Mouse (Mus musculus): Measurements from ENCODE around the gene Slc6a12.

Slc6a12 gene

DNA sequence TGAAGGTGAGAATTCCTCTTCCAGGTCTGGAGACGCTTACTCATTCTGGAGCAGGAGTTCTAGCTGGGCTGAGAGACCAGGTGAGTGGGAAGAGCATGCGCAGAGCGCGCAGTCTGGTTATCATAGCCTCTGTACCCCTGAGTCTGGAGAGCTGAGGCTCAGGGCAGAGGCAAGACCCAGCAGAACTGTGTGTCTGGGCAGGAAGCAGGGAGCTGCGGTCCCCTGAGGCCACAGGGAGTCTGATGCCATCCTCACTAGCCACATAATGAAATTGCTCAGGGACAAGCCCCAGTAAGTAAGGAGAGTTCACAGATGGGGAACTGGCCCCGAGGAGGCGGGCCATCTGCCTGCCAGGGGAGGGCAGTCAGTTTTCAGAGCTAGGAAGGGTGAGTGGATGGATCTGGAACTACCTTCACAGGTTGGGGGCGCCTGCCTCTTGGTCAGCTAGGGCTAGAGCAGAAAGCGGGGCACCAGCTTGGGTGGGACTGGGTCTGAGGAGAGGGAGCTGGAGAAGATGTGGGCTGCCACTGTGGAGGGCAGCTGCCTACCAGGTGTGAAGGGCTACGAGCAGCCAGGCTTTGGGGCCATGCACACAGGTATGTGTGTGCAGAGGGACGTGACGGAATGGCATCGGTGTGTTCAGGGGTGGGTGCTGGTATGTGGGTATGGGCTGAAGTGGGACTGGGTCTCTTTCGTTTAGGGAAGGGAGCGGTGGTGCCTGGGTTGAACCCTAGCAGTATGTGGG is at the start of gene Slc6a12:
Gene Slc6a12, plus strand, starts transcription at position 51 of the 745 bp plus-strand sequence.
- peak in 1 of 2 experiments; percentile 22 for DNase-seq (ENCODE audit: low spot score in 2 of 2)

GRCm38 (mm10) chr6:121299317-121299716 is 43.6 kb upstream of the Slc6a12 start:
- no peak for DNase-seq (ENCODE audit: low spot score in 2 of 2)

GRCm38 (mm10) chr6:121299954-121300353 is 42.9 kb upstream of the Slc6a12 start, which contains the start of gene Slc6a13:
Gene Slc6a13, plus strand, starts transcription at chr6:121300227.
- no peak for DNase-seq (ENCODE audit: low spot score in 2 of 2)

DNA sequence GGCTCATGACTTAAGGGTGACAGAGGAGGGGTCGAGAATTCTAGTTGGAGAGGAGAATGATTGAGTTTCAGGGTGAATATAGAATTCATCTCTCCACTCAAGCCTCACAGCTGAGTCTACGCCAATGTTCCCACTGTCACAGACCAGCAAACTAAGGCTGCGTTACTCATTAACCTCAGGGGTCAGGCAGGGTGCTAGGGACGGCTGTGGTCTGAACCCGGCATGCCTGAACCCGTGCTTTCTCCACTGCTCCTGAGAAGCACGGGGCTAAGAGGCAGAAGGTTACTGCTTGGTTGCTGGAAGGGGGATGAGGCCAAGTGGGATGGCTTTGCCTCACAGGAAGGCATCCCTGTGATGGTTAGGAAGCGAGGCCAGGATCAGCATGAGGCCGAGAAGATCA is 42.4 kb upstream of the Slc6a12 start:
- DNase-seq (ENCODE audit: low spot score in 2 of 2), result no peak

DNA sequence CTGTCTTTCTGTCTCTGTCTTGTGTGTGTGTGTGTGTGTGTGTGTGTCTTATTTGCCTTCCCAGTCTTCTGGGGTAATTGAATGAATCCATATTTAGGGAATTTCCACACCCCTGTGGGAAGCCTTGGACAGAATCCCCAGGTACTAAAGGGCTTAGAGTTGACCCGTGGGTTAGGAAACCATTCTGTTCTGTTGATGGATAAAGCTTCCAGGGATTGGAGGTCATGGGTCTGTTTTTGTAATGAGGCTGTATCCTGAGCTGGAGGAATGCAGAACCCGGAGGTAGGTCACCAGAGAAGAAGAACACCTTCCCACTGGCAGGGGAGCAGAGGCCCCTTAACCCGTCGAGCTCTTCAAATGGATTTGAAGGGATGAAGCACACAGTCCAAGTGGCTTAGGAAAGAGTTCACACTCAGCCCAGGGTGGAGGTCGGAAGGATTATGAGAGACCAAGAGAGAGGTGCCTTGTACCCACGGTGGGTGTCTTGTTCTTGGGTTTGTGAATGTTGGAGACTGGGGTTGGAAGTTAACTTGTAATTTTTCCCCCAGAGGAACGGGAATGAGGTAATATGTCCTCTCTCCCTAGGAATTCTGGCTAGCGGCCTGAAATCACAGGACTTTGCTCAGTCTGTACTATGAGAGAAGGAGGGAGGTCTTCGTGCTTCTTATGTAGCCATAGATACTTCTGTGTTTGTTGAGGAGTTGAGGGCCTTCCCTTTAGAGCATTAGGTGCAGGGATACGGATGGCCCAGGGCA is 39.2 kb upstream of the Slc6a12 start:
- no peak for DNase-seq (ENCODE audit: low spot score in 2 of 2)

DNA sequence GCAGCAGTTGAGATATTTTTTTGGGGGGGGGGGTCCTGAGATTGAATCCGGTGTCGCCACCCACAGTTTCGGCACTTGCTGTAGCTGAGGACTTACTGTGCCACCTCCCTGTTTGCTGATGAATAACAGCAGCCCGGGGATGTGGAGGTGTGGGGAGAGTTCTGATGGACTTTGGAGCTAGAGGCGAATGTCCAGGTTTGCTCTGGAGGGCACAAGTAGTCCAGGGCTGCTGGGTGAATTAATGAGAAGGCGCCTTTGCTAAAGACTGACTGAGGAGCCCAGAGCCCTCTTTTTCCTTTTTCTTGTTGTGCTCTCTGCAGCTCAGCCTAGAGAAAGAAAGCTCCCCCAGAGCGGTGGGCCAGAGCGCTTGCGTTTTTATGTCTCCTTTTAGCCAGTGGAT is 38.2 kb upstream of the Slc6a12 start:
- no peak for DNase-seq (ENCODE audit: low spot score in 2 of 2)

DNA sequence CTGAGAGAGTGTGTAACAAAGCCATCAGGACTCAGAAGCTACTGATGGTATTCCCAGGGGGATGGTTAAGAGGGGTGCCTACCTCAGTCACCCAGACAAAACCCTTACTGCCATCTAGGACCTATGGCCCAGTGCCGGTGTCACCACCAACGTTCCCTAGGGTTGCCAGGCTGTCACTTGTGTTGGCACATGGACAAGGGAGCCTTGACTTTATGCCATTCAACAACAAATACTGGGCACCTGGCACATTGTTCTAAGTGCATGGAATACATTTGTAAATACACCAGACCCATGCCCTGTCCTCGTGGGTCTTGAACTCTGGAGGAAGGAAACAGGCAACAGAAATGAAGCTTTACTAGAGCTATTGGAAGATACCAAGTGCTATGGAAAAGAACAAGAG is 37.3 kb upstream of the Slc6a12 start:
- no peak for DNase-seq (ENCODE audit: low spot score in 2 of 2)

- DNase-seq (ENCODE audit: low spot score in 2 of 2), result no peak
These were observed 31.9 kb upstream of the Slc6a12 start for GRCm38 (mm10) chr6:121310984-121311383.

- DNase-seq (ENCODE audit: low spot score in 2 of 2), result no peak
These were observed 23.8 kb upstream of the Slc6a12 start for GRCm38 (mm10) chr6:121319099-121319498.

DNA sequence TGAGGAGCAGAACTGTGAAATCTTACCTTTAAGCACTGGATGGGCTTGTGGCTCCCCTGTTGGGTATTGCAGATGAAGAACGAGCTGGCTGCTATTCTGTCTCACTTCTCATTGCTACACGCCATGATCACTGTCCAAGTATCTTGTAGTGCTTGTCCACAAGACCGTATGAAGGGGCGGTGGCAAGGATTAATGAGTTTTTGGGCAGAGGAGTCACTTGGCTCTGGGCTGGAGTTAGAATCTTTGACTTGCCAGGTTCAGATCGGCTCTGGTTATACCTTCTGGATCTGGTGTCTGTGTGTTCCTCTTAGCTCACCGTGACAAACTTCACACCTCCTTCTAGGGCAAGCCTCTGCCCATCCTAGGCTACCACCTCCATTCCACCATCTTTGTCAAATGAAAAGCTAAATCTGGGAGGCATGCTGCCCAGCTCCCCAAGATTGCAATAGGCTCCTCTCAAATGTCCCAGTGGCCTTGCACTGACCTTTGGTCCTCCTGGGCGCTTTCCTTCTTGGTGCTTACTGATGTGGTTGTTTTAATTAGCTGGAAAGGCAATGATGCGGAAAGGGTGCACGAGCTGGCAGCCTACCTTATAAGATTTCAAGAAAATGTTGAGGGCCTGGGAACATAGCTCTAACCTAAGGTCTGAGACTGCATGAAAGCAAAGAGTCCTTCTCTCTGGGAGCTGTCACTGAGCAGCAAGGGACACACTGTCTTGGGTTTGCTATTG is 20.3 kb upstream of the Slc6a12 start:
- DNase-seq (ENCODE audit: low spot score in 2 of 2), result no peak

GRCm38 (mm10) chr6:121325298-121325697 is 17.6 kb upstream of the Slc6a12 start:
- DNase-seq (ENCODE audit: low spot score in 2 of 2), result no peak

GRCm38 (mm10) chr6:121325740-121326139 is 17.1 kb upstream of the Slc6a12 start:
- no peak for DNase-seq (ENCODE audit: low spot score in 2 of 2)

DNA sequence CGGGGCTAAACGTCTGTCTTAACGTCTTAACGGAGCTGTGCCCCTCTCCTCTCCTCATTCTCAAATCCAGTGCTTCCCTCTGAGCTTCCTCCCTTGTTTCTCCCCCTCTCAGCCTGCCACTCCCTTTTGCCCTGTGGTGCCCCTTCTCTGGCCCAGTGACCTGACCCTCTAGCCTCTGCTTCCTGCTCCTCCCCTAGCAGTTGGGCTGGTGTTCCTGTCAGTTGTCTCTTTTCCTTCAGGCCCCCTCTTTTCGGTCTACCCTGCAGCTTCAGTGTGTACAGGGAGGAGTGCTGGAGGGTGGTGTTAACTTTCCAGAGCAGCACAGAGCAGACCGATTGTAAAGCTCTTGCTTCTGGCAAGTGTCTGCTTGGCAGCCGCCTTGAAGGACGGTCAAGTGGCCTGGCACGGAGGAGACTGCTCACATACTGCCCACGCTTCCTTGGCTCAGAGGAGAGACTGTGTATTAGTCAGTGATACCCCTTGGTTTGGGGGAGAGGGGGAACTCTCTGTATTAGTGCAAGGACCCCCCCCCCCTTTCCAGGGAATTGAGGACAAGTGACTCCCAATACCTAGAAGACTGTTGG is 16.3 kb upstream of the Slc6a12 start:
- DNase-seq (ENCODE audit: low spot score in 2 of 2), result no peak

DNA sequence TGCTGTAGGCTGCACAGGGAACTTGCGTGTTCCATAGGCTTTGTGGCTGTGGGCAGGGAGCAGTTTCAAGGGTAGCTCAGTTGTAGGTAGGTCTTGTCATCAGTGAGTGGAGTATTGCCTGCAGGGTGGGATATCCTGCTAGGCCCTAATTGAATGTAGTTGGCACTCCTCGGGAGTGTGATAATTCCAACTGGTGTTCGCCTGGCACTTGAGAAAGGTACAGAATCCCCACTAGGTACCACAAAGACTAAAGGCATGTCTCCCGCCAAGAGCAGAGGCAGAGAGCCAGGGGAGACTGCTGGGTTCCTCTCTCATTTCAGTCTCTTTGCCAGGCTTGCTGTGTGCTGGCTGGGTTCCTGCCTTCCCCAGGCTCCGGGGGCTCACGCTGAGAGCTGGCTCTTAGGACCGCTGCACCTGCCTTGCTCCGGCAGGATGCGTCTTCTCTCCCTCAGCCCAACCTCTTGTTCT is 14.4 kb upstream of the Slc6a12 start:
- DNase-seq (ENCODE audit: low spot score in 2 of 2), result no peak

- no peak for DNase-seq (ENCODE audit: low spot score in 2 of 2)
These were observed 12.9 kb upstream of the Slc6a12 start for GRCm38 (mm10) chr6:121329848-121330508.

- DNase-seq (ENCODE audit: low spot score in 2 of 2), result no peak
These were observed 7.0 kb upstream of the Slc6a12 start for GRCm38 (mm10) chr6:121335841-121336240.

DNA sequence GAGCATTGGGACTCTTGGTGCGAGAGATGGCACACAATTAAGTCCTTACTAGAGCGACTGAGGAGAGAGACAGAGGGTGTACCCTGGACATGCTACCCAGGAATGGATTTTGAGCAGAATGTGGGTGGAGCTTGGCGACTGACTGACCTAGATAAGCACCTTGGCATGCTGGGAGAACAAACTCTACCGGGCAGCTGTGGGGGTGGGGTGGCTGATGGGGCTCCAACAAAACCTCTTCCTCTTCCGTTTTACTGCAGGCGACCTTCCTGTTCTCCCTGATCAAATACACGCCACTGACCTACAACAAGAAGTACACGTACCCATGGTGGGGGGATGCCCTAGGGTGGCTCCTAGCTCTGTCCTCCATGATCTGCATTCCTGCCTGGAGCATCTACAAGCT is 6.3 kb upstream of the Slc6a12 start:
- DNase-seq (ENCODE audit: low spot score in 2 of 2), result peak; percentile 60 to 73

DNA sequence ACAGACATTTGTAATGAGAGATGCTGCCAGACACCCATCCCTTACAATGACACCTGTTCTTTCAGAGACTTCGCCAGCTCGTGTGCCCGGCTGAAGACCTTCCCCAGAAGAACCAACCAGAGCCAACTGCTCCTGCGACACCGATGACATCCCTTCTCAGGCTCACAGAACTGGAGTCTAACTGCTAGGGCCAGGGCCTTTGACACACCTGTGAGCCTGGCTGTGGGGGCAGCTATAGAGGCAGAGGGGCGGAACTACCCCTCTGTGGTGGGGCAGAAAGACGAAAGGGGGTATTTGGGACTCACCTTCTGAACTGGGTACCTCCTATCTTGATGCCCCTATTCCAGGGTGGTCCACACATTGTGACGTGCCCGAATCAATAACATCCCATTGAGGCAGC is 5.6 kb upstream of the Slc6a12 start:
- no peak for DNase-seq (ENCODE audit: low spot score in 2 of 2)

GRCm38 (mm10) chr6:121337770-121338518 is 4.9 kb upstream of the Slc6a12 start:
- DNase-seq (ENCODE audit: low spot score in 2 of 2), result peak; percentile 56 to 72

DNA sequence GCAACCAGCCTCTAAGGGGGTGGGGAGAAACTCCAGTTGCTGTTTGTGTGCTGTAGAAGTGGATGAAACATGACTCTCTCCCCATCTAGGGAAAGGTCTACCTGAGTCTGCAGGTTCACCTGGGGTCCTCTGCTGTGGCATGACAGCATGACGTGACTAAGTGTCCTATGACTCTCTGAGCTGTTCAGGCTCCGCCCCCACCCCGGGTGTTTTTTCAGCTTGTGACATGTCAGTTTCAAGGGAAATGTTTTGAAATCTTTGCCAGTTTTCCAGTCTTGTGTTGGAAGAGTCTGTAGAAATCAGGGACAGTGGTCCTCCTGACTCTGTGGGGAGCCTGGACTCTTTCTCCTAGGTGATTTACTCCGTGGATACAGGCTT is 4.4 kb upstream of the Slc6a12 start:
- no peak for DNase-seq (ENCODE audit: low spot score in 2 of 2)

GRCm38 (mm10) chr6:121341650-121342049 is 1.2 kb upstream of the Slc6a12 start:
- DNase-seq (ENCODE audit: low spot score in 2 of 2), result peak in 1 of 2 experiments; percentile 12

Data from spleen, postnatal 36 days (tissue).